Mouse (Mus musculus) neutrophil, adult 5-6 weeks (primary cell): ENCODE data around the gene Slc35e2. TPM values are rescaled to one million over a fixed set of nuclear protein-coding genes. Genes with fewer than 3 reads are reported as not detected.
"Not testable (repeated sequence)": the region's sequence is repeated elsewhere in the genome, so short reads cannot be mapped to it uniquely, and the experiment has no call there.

Experiments used
- ATAC-seq: fragments of 151-379, 151-347 bp; 2 replicates; pipeline ENCODE4 v1.8.0; 2017; ENCODE audit warnings: mild to moderate bottlenecking, moderate TSS enrichment; ENCODE audit not compliant: insufficient number of reproducible peaks, poor library complexity, low FRiP score, severe bottlenecking; ENCODE audit errors: extremely low read depth
- total RNA-seq: library from RNA; stranded (forward); fragments of 200-1000 nt; gene quantifications from 2 replicates; pipeline ENCODE4 v1.2.3, GENCODE M21; 2017

Slc35e2 gene
- total RNA-seq, result 10.0 and 11.3 TPM in 2 replicates

DNA sequence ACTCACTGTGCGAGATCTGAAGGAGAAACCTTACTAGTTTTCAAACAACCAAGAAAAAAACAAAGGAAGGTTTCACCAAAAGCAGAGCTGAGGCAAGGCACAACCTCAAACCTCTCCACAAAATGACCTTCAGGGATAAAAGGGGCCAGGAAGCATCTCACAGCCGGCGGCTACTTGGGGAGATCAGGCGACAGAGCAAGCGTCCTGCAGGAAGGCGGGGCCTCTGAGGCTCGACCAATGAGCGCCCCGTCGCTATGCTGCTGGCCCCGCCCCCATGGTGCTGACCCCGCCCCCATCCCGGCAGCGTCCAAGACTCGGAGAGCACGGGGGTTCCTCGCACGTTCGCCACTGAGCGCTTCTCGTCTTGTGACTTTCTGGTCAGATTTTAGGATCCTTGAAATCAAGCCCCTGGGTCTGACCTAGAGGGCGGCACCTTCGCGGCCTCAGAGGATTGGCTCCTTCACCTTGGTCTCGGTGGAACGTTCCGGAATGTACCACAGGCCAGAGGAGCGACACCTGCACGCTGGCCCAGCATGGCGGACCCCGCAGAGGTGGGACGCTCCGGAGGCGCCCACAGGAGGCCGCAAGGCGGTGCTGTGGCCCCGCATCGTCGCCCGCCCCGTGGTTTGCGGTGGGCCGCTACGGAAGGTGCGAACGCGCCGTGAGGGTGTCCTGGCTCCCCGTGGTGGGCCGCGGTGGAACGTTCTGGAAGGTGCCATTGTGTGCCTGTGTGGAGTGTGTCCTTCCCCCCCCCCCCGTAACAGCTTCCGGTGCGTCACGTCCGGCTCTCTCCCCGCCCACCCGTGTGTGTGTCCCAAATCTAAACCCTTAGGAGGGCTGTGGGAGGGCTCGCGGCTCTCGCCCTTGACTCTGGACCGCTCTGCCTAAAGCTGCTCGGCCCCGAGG, at the start of gene Slc35e2:
Gene Slc35e2 (plus strand): TSS at position 326 of the 906 bp plus-strand sequence.
- ATAC-seq, result peak; percentile 92

DNA sequence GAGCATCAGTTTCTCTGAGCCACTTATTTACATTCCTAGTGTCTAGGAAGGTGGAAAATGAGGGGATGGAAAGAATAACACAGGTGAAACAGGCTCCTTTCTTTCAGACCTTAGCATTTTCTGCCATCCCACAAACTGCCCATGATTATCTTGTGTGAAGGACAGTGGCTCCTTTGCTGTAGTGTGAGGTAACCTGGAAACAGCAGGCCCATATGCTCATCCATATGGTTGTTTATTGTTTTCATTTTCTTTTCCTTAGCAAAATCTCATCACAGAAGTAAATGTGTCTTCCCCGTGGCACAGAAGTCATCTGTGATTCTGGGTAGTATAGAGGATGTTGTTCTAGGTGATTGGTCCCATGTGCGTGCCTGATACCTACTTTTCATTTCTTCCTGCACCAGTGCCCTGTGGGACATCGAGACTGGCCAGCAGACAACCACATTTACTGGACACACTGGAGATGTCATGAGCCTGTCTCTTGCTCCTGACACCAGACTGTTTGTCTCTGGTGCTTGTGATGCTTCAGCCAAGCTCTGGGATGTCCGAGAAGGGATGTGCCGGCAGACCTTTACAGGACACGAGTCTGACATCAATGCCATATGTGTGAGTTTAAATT, 48.2 kb upstream of the Slc35e2 start:
- no peak for ATAC-seq

DNA sequence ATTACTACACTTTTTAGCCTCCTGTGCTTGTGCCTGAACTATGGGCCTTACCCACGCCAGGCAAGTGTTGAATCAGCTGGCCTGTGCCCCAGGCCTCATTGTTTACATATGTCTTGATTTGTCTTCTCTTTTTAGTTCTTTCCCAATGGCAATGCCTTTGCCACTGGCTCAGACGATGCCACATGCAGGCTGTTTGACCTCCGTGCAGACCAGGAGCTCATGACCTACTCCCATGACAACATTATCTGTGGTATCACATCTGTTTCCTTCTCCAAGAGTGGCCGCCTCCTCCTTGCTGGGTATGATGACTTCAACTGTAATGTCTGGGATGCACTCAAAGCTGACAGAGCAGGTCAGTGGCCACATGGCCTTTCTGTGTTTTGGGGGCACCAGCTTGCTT, 46.3 kb upstream of the Slc35e2 start:
- no peak for ATAC-seq

DNA sequence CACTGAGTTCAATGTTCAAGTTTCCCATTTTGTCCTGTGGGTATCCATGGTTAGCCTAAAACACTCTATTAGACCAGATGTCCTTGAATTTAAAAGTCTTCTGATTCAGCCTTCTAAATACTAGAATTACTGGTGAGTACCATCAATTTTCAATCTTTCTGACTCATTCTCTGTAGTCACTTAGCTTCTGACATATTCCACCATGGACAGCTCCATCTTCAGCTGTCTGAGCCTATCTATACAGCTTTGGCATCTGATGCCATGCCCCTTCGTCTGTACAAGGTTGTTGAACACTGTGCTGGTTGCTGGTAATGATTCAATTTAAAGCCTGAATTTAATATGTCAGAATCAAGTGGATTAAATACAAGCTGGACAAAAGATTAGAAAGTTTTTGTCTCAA, 45.8 kb upstream of the Slc35e2 start:
- ATAC-seq, result no peak

DNA sequence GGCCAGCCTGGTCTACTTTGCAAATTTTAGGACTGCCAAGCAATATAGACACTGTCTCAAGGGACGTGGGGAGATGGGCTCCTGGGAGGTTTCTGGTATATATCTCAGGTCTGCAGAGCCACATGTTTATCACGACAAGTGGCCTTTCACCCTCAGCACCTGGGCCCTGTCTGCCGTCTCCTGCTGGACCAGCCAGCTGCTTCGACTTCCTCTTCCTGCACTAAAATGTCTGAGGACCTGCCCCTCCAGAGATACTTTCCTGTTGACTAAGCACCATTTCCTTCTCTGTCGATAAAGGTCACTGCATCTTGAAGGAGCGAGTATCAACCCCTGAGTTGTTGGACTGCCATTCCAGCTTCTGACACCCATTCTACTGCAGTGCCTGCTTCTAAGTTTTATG, 41.8 kb upstream of the Slc35e2 start:
- ATAC-seq, result no peak; the same call in 1 of the 2 replicates

DNA sequence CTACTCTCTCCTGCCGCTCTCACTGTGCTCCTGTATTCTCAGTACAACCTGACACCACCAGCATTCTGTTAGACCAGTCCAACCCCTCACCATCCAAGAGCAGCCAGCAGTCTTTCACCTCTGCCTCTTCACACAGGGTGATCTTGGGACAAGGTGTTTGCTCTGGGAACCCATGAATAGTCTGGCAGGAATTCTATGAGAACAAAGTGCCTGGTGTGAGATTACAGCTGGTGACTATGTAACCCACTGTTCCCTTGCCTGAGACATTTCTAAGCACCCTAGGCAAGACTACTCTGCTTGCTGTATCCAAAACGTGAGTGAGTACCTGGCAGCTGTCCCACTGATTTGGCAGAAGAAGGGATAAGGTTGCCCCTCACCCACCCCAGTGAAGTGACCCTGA, 40.3 kb upstream of the Slc35e2 start:
- no peak for ATAC-seq

DNA sequence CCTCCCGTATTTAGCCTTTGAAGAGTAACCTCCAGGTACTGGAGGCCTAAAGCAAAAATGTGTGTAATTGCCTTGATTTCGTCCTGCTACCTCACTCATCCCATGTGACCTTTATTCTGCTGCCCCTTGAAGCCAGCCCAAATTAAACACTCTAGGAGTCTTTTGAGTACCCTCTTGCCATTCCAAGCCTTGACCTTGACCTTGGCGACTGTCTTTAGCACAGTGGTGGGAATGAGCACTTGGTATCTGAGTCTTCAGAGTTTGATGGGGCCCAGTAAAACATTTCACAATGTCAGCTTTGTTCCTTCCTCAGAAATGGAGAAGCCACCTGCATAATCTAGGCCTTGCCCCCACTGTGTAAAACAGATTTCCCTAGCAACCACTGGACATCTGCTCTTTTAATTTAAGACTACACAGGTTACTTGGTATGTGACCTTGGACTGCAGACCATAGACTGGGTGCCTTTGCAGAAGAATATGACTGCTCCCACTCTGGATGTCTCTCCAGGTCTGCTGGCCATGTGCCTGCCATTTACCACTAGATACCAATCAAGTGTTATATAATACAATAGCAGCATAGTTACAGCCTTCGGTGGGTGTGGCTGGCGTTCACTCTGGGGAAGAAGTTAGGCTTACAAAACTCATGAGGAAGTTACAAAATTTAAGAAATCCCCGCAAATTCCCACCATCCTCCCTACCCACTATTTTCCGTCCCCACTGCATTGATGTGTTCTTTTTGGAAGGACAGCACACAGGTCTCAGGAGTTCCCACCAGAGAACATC, 39.4 kb upstream of the Slc35e2 start, which contains the start of gene Nadk:
Gene Nadk (plus strand): TSS at position 718 of the 782 bp plus-strand sequence.
- peak; percentile 8; the same call in 1 of the 2 replicates for ATAC-seq

DNA sequence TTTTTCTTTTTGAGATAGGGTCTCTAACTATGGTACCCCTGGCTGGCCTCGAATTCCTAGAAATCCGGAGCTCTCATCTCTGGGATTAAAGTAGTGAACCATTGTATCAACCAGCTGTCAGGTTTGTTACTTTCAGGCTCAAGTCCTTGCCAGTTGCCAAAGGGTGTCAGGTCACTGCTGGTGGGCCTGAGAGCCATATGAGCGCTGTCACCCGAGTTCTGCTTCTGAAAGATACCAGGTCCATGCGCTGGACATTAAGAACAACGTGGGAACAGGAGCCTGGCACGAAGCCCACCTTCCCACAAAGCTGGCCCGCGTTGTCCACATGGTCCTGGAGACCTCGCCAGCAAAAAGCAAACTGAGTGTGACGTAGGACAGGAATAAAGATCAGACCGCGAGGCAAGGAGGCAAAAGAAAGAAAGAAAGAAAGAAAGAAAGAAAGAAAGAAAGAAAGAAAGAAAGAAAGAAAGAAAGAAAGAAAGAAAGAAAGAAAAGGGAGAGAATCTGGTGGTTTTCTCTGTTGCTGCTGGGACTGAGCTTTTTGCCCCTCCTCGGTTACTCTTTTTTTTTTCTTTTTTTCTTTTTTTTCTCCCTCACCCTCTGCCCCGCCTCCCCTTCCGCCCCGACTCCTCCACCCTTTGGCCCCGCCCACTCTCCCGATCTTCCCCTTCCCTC, 38.4 kb upstream of the Slc35e2 start:
- ATAC-seq, result no peak

DNA sequence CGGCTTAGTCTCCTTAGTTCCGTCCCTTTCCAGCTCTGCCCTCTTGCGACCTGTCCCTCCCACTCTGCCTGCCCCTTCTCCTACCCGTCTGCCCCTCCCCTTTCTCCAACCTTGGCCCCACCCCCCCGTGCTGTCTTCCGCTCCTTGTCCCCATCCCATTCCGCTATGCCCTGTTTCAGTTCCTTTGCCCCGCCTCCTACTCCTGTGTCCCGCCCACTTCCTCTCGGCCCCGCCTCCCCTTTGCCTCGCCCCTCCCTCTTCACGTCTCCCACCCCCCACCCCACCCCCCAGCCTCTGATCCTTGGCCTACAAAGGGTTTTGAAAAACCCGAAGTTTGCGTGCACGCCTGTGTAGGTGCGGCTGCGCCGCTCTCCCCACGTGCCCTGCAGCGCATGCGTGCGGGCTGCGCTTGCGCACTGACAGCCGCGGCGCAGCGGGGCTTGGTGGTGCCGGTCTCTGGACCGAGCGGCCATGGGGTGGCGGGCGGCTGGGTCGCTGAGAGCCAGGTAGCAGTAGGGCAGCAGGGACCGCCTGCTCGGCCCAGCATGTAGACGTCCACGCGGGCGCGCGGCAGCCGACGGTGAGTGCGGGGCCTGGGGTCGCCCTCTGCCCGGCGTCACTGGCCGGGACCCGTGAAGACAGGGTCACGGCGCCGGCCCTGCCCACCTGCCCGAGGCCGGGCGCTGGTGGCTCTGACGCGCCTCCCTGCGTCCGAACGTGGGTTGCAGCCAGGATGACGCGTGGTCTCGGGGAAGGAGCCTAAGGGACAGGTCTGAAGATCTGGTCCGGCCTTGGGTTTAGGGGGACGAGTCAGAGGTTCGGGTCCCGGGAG, 37.6 kb upstream of the Slc35e2 start:
- peak; percentile 75 for ATAC-seq

DNA sequence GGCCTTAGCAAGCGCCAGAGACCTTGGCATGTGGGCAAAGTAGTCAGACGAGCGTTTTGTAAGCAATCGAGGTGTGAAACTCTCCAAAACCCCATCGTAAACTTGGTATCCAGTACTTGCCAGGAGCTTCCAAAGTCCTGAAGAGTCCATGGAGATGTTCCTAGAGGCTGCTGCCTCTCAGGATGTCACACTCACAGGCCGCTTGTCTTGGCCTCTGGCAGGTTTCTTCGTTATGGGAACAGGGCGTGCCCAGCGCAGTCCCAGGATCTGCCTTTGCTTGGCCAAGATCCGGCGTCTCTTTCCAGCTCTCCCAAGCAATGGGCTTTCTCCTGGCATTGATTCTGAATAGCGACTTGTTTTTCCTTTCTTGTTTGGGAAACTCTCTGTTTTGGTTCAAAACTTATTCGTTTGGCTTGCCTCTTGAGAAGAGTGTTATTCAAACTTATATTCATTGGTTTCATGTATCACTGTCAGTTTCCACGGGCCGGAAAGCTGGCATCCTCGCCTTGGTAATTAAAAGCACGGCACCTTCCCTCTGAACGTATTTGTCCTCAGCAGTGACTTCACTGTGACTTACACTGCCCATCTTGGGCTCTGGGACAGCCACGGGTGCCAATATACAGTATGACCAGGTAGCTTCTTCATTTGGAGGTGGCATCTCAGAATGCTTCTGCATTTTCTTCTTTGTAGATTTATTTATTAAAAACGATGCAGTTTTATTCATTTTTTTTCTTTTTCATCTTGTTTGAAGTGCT, 36.7 kb upstream of the Slc35e2 start:
- ATAC-seq, result no peak

DNA sequence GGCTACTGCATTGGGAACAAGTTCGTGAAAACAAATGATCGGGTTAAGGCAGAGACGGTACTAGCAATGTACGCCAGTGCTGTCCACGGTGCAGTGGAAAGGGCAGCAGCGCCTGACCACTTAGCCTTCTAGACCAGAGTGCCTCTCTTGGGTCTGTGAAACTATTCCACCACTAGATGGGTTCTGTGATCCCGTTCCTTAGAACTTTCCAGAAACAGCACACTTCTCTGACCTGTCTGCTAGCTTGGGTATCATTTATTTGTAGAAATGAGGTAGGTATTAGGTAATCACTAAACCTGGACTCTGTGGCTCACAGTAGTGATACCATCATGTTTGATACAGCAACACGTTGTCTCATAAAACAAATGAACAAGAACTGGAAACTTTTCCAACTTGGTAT, 34.7 kb upstream of the Slc35e2 start:
- ATAC-seq, result no peak

DNA sequence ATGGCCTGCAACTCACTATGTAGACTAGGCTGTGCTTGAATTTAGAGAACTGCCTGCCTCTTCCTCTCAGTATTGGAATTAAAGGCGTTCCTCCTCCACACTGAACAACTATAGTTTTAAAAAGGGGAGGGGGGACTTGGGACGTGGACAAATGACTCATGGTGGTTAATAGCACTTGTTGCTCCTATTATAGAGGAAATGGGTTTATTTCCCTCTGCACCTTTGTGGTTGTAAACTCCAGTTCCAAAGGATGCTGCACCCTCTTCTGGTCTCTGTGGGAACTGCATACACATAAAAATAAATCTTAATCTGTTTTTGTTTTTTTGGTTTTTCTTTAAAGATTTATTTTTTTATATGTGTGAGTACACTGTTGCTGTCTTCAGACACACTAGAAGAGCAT, 33.0 kb upstream of the Slc35e2 start:
- peak; percentile 49 for ATAC-seq

DNA sequence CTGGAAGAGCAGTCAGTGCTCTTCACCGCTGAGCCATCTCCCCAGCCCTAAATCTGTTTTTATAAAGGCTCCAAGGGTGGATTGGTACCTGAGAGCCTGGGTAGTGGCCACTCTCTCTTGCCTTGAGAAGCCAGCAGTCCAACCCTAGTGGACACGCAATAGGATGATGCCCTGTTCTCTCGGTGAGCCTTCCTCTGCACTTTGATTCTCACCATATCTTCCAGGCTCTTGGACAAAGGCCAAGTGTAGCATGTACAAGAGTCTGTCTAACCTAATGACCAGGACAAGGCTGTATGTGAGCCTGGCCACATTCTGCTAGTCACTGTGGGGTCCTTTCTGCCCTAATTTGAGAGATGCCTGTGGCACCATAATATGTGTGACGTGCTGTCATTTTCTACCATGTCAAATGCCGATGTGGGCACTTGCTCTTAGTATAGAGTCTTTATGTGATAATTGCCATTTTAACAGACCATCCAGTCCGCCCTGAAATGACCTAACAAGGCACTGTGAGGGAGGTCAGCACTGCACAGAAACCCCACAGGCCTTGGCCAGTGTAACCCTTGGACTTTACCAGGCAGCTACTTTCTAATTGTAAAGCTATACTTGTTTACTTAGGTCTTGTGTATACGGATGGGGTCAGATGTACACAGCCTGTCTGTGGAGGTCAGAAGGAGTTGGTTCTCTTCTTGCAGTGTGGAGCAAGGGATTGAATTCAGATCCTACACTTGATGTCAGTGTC, 32.4 kb upstream of the Slc35e2 start:
- no peak for ATAC-seq

DNA sequence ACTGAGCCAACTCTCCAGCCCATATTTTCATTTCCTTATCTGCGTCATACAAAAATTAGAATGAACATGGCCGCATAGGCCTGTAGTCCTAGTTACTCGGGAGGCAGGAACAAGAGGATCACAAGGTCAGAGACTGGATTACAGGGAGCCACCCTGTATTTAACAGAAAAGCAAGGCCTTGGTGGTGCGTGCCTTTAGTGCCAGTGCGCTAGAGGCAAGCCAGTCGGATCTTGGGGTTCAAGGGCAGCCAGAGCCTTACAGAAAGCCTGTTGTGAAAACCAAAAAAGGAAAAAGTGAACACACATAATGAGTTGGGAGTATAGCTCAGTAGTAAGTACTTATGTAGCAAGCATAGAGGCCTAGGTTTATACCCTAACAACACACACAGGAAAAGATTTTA, 31.4 kb upstream of the Slc35e2 start:
- no peak for ATAC-seq

DNA sequence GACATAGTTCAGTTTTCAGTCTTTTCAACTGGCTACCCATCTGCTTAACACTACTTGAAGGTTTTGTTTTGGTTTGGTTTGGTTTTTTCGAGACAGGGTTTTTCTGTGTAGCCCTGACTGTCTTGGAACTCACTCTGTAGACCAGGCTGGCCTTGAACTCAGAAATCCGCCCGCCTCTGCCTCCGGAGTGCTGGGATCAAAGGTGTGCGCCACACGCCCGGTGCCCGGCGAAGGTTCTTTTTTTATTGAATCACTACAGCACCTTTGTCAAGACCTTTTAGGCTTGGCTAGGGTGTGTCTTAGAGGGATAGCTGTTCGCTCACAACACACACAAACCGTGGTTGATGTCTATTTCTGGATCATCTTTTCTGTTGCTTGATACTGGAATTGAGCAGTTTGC, 30.9 kb upstream of the Slc35e2 start:
- ATAC-seq, result not testable (repeated sequence)

DNA sequence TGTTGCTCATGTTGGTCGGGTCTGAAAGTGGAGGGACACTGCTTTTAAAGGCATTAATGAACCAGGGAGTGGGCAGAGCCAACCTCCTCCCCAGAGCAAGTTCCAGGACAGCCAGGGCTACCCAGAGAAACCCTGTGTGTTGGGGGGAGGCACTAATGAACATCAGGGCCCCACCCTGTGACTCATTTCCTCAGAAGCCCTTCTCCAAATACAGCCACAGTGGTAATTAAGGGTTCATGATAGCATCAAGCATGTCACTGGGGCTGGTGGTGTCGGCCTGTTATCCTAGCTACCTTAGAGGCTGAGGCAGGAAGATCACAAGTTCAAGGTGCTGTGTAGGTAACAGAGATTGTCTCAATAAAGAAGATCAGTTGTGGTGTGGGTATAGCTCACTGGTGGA, 29.8 kb upstream of the Slc35e2 start:
- ATAC-seq, result no peak

DNA sequence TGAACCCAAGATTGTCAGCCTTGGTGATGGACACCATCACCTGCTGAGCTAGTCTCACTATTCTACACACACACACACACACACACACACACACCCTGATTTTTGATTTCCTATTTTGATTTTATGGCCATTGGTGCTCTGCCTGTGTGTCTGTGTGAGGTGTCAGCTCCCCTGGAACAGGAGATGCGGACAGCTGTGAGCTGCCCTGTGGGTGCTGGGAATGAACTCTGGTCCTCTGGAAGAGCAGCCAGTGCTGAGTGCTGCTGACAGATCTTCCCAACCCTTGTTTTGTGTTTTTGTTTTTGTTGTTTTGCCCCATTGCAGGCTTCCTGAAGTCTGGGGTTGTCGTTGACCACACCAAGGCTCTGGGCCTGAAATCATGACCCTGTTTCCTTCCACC, 28.1 kb upstream of the Slc35e2 start:
- ATAC-seq, result no peak
